ENCODE assay signal across 7 mouse cellular contexts in genomic region chr9:64386466-64387211, GRCm38 (mm10). TPM values are rescaled to one million over a fixed set of nuclear protein-coding genes. Genes with fewer than 3 reads are reported as not detected.
DNase-seq lines count a peak whose midpoint lies in the region; ATAC-seq and TF ChIP-seq lines count a peak whose summit lies in the region.

No protein-coding gene starts in this region.

- peak overlapping the region; percentile 54 for H3K4me3 ChIP-seq in lung, embryonic 14.5 days (ENCODE audit: low read depth, low read length)
- peak overlapping the region; percentile 74 for H3K4me3 ChIP-seq in hindbrain, embryonic 10.5 days
- H3K4me3 ChIP-seq in midbrain, embryonic 13.5 days (replicated peaks), result peak overlapping the region; percentile 67

- ATAC-seq in lung, embryonic 14.5 days (ENCODE audit: insufficient read depth), result no peak
- ATAC-seq in midbrain, embryonic 13.5 days, result no peak

- H3K9ac ChIP-seq in lung, embryonic 14.5 days, result peak overlapping the region; percentile 47; the same call in 1 of the 2 replicates
- peak overlapping the region; percentile 77 for H3K9ac ChIP-seq in midbrain, embryonic 13.5 days (replicated peaks)

- H3K4me2 ChIP-seq in lung, embryonic 14.5 days, result peak overlapping the region; percentile 99
- H3K4me2 ChIP-seq in midbrain, embryonic 13.5 days (replicated peaks), result peak overlapping the region; percentile 99

- TF ChIP-seq CTCF in lung, embryonic 14.5 days (IDR thresholded peaks at IDR 0.05; ENCODE audit: low read depth), result no peak

- H3K4me1 ChIP-seq in lung, embryonic 14.5 days (ENCODE audit: insufficient read depth), result no peaks in the 10 kb centered on the region
- peaks cover 36% of the 10 kb centered on the region for H3K4me1 ChIP-seq in hindbrain, embryonic 10.5 days (replicated peaks)
- peaks cover 32% of the 10 kb centered on the region for H3K4me1 ChIP-seq in midbrain, embryonic 13.5 days (replicated peaks)

- H3K27ac ChIP-seq in lung, embryonic 14.5 days (ENCODE audit: low read depth), result no peak overlapping the region
- peak overlapping the region; percentile 78; the same call in 1 of the 2 replicates for H3K27ac ChIP-seq in hindbrain, embryonic 10.5 days
- H3K27ac ChIP-seq in midbrain, embryonic 13.5 days, result no peak overlapping the region

- no peaks in the 10 kb centered on the region for H3K9me3 ChIP-seq in lung, embryonic 14.5 days (ENCODE audit: low read depth, low read length)
- H3K9me3 ChIP-seq in hindbrain, embryonic 10.5 days, result no peaks in the 10 kb centered on the region
- H3K9me3 ChIP-seq in midbrain, embryonic 13.5 days, result no peaks in the 10 kb centered on the region

- 2% methylated on average over 45 of the region's 45 CpGs for WGBS in lung, embryonic 14.5 days
- WGBS in hindbrain, embryonic 10.5 days, result 1% methylated on average over 45 of the region's 45 CpGs
- under 1% methylated on average over 45 of the region's 45 CpGs for WGBS in midbrain, embryonic 13.5 days

- H3K36me3 ChIP-seq in lung, embryonic 14.5 days (ENCODE audit: insufficient read depth), result no peaks in the 10 kb centered on the region
- H3K36me3 ChIP-seq in hindbrain, embryonic 10.5 days, result no peaks in the 10 kb centered on the region
- H3K36me3 ChIP-seq in midbrain, embryonic 13.5 days, result no peaks in the 10 kb centered on the region

- DNase-seq in lung, embryonic 14.5 days, result peak; percentile 16
- no peak for DNase-seq in lung, postnatal 36 days
- DNase-seq in embryo, embryonic 10 days (ENCODE audit: low spot score), result peak; percentile 52
- peak; percentile 44 for DNase-seq in hindbrain, embryonic 10.5 days (ENCODE audit: low spot score)
- DNase-seq in spleen, adult 12 weeks (ENCODE audit: low spot score), result no peak
- DNase-seq in layer of hippocampus, postnatal 25 days (ENCODE audit: extremely low spot score in 1 of 2, low spot score in 1 of 2), result no peak

- peaks cover 46% of the 10 kb centered on the region for H3K27me3 ChIP-seq in lung, embryonic 14.5 days (ENCODE audit: insufficient read depth, low read length)
- peaks cover 77% of the 10 kb centered on the region for H3K27me3 ChIP-seq in hindbrain, embryonic 10.5 days (ENCODE audit: insufficient read depth, poor library complexity, severe bottlenecking)
- H3K27me3 ChIP-seq in midbrain, embryonic 13.5 days, result peaks cover 73% of the 10 kb centered on the region

RNA-seq across cellular contexts. Expression of gene Megf11, which starts 1.2 kb away (rescaled TPM):
- polyA plus RNA-seq in lung, embryonic 14.5 days (2014; fragmentation: Nextera tagmentation; extraction: Ambion mirVana), result 1.1 and 1.6 TPM in 2 replicates
- 1.0 and 5.6 TPM in 2 replicates for polyA plus RNA-seq in hindbrain, embryonic 10.5 days (2016; fragmentation: Nextera tagmentation; extraction: Ambion mirVana)
- polyA plus RNA-seq in midbrain, embryonic 13.5 days (2015; fragmentation: Nextera tagmentation; extraction: Ambion mirVana), result 9.4 and 10.2 TPM in 2 replicates
- 10 to 100 TPM; 14.0 to 15.6 TPM for total RNA-seq in layer of hippocampus, postnatal 25 days (2021)

RNA-seq across cellular contexts. Expression of gene Dis3l, which starts 45.6 kb away (rescaled TPM):
- polyA plus RNA-seq in lung, embryonic 14.5 days (2014; fragmentation: Nextera tagmentation; extraction: Ambion mirVana), result 24.0 and 24.6 TPM in 2 replicates
- polyA plus RNA-seq in hindbrain, embryonic 10.5 days (2016; fragmentation: Nextera tagmentation; extraction: Ambion mirVana), result 20.6 and 22.0 TPM in 2 replicates
- polyA plus RNA-seq in midbrain, embryonic 13.5 days (2015; fragmentation: Nextera tagmentation; extraction: Ambion mirVana), result 21.6 and 22.5 TPM in 2 replicates
- total RNA-seq in layer of hippocampus, postnatal 25 days (2021), result 10 to 100 TPM; 27.7 to 31.6 TPM

Comparison
In these comparisons a context has a peak if more than half of its experiments do, and no peak if none do; other contexts are left out.
1. DNase-seq: peak in lung, embryonic 14.5 days (single experiment), embryo, embryonic 10 days (single experiment) and hindbrain, embryonic 10.5 days (single experiment); none in lung, postnatal 36 days (single experiment), spleen, adult 12 weeks (single experiment) and layer of hippocampus, postnatal 25 days (0 of 2).
2. Peak in every context shown above with its lines, with median percentiles within 50 percentile points of each other: H3K4me3 ChIP-seq.